Mouse (Mus musculus): ENCODE results near the gene Tmem229b. TPM values are rescaled to one million over a fixed set of nuclear protein-coding genes. Genes with fewer than 3 reads are reported as not detected.
"Not testable (repeated sequence)": the region's sequence is repeated elsewhere in the genome, so short reads cannot be mapped to it uniquely, and the experiment has no call there.

Gene Tmem229b
- total RNA-seq, 2 experiments from 2014 or later: 28.0 to 28.9 TPM

DNA sequence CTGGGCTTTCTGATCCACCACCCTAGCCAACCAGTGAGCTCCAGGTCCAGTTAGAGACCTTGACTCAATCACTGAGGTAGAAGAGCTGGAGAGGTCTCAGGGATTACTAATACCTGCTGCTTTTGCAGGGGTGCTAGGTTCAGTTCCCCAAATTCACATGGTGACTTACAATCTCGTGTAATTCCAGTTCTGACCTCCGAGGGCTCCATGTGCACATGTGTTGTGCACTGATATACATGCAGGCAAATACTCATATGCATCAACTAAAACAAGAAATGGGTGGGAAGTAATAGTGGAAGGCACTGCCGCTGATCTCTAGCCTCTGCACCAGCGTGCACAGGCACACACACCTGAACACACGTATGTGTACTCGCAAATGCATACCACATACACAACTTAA lies 60.3 kb downstream of the Tmem229b start:
- DNase-seq: no peak

DNA sequence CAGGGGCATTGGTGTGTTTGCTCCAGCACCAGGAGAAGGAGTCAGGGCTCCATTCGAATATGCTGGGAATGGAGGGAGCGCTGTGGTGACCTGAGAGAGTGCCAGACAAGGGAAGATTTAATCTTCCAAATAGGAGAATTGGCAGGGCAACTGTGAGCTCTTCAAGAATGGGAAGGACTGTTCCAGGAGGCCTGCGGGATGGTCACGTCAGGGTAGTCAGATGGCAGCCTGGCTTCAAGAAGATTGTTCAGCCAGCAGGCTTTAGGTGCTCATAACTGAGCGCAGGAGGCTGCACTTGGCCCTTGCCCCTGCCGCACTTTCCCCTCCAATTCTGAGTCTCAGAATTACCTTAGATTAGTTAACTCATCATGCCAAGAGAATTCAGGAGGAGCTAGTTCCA lies 64.5 kb downstream of the Tmem229b start:
- no peak for DNase-seq

- no peak for DNase-seq
Observed at GRCm38 (mm10) chr12:78940081-78940480, 67.3 kb downstream of the Tmem229b start.

- DNase-seq: no peak
Observed at GRCm38 (mm10) chr12:78939393-78940037, 67.9 kb downstream of the Tmem229b start.

DNA sequence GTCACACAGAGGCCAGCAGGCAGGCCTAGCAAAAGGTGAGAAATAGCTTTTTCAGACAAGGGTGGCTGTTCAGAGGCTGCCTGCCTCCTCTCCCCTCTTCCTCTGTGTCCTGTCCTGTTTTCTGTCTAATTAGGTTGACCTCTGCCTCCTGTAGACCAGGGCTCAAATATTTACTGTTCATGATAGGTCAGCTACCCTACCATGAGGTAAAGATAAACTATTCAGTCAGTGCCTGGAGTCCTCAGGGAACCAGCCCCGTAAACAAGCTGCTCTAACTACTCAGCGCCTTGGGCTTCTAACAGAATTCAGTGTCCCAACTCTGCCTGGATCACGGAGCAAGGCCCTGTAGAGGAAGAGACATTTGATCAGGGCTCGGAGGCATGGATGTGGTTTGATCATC lies 70.9 kb downstream of the Tmem229b start:
- DNase-seq: no peak

GRCm38 (mm10) chr12:78929900-78930299 lies 77.5 kb downstream of the Tmem229b start:
- no peak for DNase-seq

DNA sequence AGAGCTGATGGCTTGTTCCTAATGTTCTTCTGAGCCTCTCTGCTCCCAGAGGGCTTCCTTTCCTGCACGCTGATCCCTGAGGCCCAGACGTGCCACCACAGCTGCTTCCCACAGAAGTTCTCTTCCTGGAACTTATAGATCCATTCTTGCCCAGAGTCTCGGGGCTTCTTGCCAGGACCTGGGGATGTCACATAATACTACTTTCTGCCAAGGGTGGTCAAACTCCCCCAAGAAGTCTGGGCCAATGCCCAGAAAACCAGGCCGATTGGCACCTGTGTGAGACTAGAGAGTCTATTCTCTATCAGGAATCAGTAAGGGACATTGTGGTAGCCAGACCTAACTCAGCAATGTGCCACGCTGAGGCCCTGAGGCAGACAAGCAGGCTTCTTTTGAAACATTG lies 80.1 kb downstream of the Tmem229b start:
- DNase-seq: no peak

DNA sequence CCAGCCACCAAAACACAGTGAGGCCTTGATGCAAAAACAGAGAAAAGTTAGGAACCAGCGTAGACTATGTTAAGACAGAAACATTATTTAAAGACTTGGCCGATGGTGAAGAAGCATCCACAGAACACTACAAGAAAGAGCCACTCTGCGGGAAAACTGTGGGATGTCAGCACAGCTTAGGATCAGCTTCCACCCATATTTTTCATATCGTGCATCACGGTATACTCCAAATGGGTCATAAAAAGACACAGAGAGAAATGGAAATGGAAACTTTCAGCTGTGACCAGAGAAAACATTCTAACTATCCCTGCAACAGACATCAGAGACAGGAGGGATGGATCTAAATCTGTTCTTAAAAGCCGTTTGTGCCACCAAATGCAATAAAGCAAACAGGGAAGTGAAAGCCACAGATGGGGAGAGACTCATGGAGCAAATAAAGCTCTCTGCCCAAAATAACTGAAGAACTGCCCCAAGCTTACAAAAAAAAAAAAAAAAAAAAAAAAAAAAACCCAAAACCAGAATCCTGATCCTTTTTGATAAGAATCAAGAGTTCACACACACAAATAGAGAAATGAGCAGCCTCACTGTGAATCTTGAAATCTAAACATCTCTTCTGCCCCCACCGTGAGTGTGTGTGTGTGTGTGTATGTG lies 83.8 kb downstream of the Tmem229b start:
- no peak for DNase-seq

DNA sequence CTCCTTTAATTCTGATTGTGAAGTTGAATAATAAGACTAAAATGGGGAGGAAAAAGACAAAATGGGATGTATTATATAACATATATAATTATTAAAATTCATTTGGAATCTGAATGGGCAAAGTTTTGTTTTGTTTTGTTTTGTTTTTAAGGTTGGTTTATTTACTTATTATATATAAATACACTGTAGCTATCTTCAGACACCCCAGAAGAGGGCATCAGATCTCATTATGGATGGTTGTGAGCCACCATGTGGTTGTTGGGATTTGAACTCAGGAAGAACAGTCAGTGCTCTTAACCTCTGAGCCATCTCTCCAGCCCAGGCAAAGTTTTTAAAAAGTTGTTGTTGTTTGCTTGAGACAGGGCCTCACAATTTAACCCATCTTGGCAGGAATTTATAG lies 84.5 kb downstream of the Tmem229b start:
- DNase-seq: not testable (repeated sequence)

DNA sequence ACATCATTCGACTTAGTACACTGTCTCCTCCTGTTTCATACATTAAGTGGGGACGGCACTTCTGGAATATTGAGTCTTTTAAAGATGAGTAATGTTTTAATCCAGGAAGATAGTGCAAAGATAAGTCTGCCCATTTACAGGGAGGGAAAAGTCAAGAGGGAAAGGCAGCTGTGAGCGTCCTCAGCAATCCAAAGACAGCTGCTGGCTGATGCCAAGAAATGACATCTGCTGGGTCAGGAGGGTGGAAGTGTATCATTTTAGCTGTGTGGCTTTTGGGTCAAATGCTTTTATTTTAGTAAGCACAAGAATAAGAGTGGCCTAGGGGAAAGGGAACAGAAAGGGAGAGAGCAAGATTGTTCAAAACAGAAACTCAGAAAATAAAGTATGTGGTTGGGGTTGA lies 85.4 kb downstream of the Tmem229b start:
- DNase-seq: no peak

- no peak for DNase-seq
Observed at GRCm38 (mm10) chr12:78921421-78921820, 86.0 kb downstream of the Tmem229b start.

DNA sequence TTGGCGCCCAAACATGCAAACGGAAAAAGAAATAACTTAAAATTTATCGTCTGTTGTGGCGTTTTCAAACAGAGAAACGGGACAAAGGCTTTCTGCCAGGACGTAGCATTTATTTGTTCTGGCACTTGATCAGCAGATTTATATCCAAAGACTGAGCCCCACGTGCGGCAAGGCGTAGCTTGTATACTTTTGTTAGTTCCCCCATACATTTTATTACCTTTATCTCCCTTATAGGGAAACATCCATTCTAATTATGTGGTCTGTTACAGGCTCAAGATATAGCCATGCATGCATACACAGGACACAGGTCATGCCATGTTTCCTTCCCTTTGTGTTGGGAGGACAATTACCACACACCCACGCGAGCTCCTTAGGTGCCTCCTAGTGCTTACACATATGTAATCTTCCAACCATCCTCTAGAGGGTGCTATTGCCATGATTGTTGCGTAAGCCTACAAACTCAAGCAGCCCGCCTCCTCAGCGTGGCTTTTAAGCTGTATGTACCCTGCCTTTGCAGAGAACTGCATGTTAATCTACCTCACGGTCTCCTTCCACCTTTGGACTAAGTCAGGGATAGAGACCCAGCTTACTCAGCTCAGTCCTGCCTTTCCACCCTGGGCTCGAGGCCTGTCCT lies 88.2 kb downstream of the Tmem229b start:
- peak; percentile 54 to 57 for DNase-seq

GRCm38 (mm10) chr12:78918227-78919078 lies 89.0 kb downstream of the Tmem229b start:
- DNase-seq: peak; percentile 69 to 78

DNA sequence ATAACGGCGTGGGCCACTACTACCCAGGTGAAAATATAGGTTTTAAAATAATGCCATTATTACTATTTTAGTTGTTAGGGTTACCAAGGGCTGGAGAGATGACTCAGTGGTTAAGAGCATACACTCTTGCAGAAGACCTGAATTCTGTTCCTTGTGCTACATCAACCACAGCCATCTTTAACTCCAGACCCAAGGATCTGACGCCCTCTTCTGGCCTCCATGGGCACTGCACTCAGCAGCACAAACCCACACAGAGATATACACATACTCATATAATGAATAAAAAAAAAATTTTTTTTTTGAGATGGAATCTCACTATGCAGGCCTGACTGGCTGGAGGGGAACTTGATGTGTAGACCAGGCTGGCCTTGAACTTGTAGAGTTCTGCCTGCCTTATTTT lies 91.1 kb downstream of the Tmem229b start:
- DNase-seq: no peak

- no peak for DNase-seq
Observed at GRCm38 (mm10) chr12:78915561-78915960, 91.9 kb downstream of the Tmem229b start.

DNA sequence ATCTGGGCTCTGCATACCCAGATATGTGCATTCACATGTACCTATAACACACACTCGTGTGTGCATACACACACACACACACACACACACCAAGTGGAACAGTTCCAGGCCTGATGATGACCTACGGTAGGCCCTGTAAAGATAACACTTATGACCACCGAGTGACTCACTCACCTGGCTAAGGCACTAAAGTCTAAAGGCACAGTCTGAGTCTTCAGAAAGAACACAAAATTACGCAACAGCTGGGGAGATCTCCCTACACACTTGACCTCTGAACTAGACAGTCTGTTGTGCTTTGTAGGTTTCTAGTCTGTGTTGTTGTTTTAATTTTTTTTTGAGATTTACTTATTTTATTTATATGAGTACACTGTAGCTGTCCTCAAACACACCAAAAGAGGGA lies 93.0 kb downstream of the Tmem229b start:
- no peak for DNase-seq

Other genes with a start within 250 kb of the Tmem229b start
- 100 to 1,000 TPM; 253 to 273 TPM for gene Atp6v1d, start 146.0 kb downstream of the Tmem229b start, total RNA-seq (2021)
- gene Eif2s1, start 145.8 kb downstream of the Tmem229b start, total RNA-seq (2021): 10 to 100 TPM; 47.5 to 63.9 TPM
- gene Plek2, start 100.7 kb downstream of the Tmem229b start, total RNA-seq (2021): under 1 TPM in 1 of 2 experiments, not detected in 1; 0.22 TPM
- 10 to 100 TPM; 16.9 to 22.1 TPM for gene Plekhh1, start 21.5 kb upstream of the Tmem229b start, total RNA-seq (2021)
- 10 to 100 TPM; 11.2 to 11.7 TPM for gene Pigh, start 82.0 kb upstream of the Tmem229b start, total RNA-seq (2021)
- gene Arg2, start 123.2 kb upstream of the Tmem229b start, total RNA-seq (2021): 1 to 10 TPM; 2.9 to 3.3 TPM
- gene Vti1b, start 165.0 kb upstream of the Tmem229b start, total RNA-seq (2021): 100 to 1,000 TPM; 160 to 192 TPM
- 10 to 100 TPM; 20.2 to 20.5 TPM for gene Rdh11, start 184.7 kb upstream of the Tmem229b start, total RNA-seq (2021)
- gene Rdh12, start 201.3 kb upstream of the Tmem229b start, total RNA-seq (2021): 1 to 10 TPM; 2.7 to 3.6 TPM

All from layer of hippocampus, postnatal 36 days (tissue).